Mouse (Mus musculus): ENCODE results near the gene Tmem247.

- no peak for TF ChIP-seq CTCF (IDR thresholded peaks at IDR 0.05; ENCODE audit: low read depth)
- TF ChIP-seq EP300 (IDR thresholded peaks at IDR 0.05; ENCODE audit: low read depth), result no peak
Observed at GRCm38 (mm10) chr17:86926836-86927235, 9.7 kb downstream of the Tmem247 start.
